Mouse (Mus musculus): ENCODE data around the gene Cfap97d1.
"Not testable (repeated sequence)": the region's sequence is repeated elsewhere in the genome, so short reads cannot be mapped to it uniquely, and the experiment has no call there.

Cfap97d1 gene

DNA sequence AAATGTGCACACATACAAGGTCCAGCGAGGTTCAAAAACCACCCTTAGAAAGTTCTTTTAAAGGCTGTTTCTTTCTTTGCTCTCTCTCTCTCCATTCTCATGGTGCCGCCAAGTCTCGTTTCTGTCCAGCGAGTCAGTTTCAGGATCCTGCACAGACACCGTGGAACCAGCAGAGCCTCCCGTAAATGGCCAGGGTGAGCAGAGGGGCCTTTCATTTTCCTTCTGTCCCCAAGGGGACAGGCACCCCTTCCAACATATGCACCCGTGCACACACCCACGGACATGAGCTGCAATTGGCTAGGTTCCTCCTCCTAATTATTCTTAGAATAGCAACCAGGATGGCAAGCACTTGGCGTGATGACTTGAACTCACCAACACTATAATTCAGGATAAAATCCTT is 10.6 kb upstream of the Cfap97d1 start:
- DNase-seq (ENCODE audit: low read depth): no peak

DNA sequence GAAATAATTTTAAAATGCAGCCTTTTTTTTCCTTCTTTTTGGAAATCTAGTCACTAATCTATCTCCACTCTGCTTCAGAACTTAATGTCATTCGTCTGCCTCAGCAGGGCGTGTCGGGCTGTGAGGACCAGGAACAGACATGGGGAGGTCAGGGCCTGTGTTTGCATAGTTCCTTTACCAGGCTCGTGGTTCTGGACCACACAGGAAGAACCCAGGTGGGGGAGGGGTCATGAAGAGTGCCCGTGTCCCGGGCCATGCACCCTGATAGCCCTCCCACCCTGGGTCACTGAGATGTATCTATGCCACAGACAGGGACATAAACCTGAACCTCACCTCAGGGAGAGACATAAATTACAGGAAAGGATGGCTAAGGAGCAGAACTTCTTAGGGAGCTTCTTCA is 9.9 kb upstream of the Cfap97d1 start:
- no peak for DNase-seq (ENCODE audit: low read depth)

DNA sequence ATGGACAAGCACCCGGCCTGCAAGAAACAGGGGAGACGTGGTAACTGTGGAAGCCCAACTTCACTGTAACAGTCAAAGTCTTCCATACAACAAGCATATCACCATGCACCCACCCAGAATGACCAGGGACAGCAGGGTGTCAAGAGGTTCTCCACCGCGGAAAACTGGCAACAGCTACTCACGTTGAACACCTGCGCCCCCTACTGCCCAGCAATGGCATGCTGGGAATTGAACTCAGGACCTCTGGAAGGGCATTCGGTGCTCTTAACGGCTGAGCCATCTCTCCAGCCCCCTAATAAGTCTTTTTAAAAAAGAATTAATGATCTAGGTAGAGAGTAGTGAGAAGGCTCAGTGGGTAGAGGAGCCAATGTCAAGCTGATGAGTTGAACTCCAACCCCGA is 9.2 kb upstream of the Cfap97d1 start:
- no peak for DNase-seq (ENCODE audit: low read depth)

DNA sequence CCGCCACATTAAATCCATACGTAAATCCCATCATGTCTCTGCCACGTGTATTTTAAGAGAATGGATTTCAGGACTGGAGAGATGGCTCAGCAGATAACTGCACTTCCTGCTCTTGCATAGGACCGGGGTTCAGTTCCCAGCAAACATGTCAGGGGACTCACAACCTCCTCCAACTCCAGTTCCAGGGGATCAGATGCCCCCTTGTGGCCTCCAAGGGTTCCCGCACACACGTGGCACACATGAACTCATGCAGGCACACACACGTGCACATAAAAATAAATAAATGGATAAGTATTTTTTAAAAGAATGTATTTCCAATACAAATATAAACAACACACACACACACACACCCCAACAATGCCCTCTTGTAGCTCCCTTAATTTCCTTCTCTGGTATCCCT is 7.1 kb upstream of the Cfap97d1 start:
- no peak for DNase-seq (ENCODE audit: low read depth)

DNA sequence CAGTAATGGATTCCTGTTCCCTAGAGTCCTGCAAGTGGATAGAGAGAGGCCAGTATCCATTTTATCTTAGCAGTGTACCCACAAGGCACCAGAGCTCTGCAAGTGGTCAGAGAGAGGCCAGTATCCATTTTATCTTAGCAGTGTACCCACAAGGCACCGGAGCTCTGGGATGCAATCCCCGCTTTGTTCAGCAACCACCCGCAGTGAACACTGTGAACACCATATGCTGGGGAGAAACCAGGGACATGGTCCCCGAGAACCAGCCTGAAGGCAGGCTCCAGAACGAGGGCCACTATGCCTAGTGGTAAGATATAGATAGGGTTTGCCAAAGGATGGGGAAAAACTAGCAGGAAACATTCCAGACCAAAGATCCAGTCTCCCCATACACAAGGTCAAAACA is 4.9 kb upstream of the Cfap97d1 start:
- DNase-seq (ENCODE audit: low read depth): no peak

DNA sequence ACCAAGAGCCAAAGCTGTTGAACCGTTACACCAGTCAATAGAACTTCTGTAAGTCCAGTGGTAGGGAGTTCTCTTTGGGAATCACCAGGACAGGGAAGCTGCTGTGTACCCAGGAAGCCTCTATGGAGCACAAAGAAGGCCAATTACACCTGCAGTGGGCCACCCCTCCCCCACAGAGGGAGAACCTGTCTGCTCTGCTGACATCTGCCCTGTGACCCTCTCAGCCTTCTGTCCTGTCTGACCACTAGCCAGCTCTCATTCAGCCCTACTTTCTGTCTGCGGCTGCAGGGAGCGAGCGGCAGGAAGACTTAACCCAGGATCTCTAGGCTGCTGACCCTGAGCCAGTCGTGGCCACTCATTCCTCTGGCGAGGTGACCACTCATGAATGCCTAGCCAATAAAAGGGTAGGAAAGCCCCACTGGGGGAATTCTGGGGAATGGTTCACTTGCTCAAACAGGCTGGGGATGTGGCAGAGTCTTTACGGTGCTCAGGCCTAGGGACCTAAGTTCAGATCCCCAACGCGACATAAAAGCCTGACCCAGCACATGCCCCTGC is 3.4 kb upstream of the Cfap97d1 start:
- DNase-seq (ENCODE audit: low read depth): no peak

DNA sequence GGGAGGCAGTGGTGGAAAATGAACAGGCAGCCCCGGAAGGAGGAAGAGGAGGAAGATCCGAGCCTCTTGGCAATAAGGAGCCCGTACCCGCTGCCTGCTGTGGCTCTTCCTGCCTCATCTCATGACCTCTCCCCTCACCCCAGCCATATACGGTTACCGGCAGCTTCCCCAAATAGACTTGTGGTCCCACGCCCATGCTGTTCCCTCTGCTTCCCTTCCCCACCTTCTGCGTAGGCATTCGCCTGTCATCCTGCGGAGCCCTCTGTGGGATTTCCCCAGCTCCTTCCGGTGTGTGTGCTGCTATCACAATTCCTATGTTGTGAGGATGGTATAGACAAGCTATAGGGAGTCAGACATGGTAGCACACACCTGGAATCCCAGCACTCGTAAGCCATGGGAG is 2.2 kb upstream of the Cfap97d1 start:
- DNase-seq (ENCODE audit: low read depth): no peak

DNA sequence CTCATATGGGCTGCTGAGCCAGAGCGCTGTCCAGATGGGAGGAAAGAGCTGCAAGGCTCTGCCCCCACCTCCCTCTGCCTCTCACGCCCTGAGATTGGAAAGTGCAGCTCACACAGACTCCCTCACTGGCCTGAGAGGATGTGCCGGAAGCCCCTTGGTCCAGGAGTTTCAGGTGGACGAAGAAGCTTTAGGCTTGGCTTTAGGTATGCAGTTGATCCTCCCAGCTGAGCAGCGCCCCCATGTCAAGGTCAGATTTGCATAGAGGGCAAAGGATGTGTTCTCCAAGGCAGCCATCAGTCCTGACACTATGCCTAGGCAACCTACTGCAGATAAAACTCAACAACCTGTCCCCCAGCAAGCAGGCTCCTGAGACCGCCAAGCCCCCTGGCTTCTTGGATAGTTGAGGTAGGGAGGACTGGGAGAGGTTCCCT is 1.1 kb upstream of the Cfap97d1 start:
- DNase-seq (ENCODE audit: low read depth): no peak

DNA sequence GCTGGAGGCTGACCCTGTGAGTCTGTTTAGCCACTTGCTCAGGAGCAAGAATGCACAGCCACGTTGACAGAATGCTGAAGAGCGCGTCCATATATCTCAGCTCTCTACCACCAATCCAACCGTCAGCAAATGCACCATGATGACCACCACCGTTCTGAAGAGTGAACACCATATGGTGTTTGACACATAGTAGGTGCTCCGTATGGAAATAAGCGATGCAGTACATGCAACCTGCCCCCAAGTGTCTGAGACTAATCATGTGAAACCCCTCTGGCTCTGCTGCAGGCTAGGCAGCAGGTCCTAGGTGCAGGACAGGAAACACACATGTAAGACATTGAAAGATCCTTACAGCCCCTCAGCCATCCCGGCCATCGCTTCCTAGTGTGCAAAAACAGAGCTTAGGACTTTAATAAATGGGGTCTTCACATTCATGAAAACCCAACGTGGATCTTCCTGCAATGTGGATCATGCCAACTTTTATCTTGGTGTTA is 603 bp upstream of the Cfap97d1 start:
- no peak for DNase-seq (ENCODE audit: low read depth)

DNA sequence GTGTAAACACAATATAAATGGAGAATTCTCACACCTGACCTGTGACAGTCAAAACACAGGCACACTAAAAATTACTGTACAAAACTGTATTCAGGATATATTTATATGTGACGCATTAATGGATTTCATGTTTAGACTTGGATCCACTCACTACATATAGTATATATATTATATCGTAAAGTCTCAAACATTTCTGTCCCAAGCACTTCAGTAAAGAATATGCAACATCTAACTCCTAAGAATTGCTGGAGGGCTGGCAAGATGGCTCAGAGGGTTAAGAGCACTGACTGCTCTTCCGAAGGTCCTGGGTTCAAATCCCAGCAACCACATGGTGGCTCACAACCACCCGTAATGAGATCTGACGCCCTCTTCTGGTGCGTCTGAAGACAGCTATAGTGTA is 1.4 kb downstream of the Cfap97d1 start:
- DNase-seq (ENCODE audit: low read depth): not testable (repeated sequence)

DNA sequence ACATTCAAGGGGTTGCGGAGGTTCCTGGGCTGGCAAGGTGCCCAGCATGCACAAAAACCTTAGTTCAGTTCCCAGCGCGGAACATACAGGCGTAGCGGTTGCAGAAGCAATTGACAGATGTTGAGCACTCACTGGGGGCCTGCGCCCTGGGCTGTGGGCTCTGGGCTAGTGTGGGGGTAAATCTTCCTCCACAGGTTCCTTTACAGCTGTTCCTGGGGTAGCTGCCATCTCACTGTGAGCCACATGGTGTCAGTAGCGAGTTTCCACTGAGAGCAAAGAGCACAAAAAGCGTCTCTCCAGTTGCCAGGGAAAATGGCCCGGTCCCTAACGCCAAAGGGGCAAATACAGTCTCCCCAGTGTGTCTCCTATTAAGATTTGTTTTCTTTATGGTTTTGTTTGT is 1.9 kb downstream of the Cfap97d1 start:
- peak; percentile 65 for DNase-seq (ENCODE audit: low read depth)

DNA sequence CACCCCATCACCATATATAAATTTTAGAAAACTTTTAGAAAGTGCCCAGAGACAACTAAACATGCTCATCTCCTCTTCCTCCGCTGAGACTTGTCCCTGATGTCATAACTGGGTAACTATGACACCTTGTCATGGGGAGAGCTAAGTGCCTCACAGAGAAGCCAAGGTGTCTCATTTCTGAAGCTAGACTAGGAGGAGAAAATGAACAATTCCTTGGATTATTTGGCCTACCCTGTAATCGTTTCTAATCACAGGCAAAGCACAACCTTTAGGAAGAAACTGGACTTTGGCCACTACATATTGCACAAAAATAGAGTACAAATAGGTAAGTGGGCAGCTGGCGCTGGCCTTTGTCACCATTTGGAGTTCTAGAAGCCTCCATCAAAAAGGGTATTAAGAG is 2.8 kb downstream of the Cfap97d1 start, which contains the start of gene Dusp3:
Dusp3 (minus strand) TSS at position 101 of the 400 bp plus-strand sequence.
- DNase-seq (ENCODE audit: low read depth): no peak

DNA sequence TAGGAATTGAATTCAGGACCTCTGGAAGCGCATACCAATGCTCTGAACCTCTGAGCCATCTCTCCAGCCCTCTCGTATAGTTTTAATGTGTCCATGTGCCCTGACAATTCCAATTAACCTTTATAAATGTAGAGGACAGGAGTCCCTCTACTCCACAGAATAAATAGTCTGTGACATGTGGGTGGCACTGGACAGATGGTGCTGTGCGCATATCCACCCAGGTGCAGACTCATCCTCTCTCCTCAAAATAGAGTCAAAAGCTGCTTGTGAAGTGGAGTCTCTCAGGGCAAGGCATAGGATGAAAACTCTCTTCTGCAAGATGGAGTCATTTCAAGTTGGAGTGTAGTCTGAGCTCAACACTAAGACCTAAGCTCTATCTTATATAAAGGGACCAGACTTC is 6.2 kb downstream of the Cfap97d1 start:
- DNase-seq (ENCODE audit: low read depth): no peak

DNA sequence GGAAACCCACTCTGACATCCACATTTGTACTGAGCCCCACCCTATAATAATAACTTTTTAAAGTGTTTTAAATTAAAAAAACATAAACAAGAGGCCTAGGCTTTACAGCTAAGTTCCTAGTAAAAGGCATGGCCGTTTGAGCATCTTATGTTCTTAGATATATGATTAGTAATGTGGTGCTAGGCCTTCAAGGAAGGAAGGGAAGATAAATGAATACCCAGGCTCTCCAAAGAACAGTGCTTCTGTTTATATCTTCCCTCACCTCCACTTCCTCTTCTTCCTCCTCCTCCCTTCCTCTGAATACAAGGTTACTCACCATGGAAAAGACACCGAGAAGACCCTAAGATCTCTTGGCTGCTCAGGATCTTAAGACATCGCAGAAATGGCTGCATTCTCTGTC is 7.7 kb downstream of the Cfap97d1 start:
- no peak for DNase-seq (ENCODE audit: low read depth)

DNA sequence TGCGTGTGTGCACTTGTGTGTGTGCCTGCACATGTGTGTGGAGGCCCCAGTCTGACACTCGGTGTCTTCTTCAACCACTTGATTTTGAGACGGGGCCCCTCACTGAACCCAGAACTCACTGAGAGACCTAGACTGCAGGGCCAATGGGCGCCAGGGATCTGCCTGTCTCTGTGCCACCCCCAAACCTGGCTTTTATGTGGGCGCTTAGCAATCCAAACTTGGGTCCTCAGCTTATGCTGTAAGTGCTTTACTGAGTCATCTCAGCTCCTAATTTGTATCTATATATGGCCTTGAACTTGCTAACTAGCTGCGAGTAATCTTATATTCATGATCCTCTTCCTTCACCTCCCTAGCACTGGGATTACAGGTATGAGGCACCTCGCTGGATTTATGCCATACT is 8.3 kb downstream of the Cfap97d1 start:
- no peak for DNase-seq (ENCODE audit: low read depth)

DNA sequence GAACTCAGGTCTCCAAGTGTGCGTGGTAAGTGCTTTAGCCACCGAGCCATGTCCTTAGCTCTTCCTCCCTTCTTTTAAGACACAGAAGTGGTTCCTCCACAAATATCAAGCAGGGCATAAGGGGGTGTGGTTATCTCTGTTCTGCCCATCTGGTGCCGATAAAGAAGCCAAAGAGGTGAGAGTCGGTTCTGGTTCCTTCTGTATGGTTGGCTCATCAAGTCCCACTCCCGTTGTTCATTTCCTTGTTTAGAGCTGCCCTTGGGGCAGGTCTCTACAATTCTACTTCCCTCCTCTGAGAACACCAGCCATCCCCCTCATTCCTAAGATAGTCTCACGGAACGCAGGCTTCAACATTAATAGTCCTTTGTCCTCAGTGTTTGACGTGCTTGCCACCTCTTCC is 10.0 kb downstream of the Cfap97d1 start:
- DNase-seq (ENCODE audit: low read depth): peak; percentile 60

DNA sequence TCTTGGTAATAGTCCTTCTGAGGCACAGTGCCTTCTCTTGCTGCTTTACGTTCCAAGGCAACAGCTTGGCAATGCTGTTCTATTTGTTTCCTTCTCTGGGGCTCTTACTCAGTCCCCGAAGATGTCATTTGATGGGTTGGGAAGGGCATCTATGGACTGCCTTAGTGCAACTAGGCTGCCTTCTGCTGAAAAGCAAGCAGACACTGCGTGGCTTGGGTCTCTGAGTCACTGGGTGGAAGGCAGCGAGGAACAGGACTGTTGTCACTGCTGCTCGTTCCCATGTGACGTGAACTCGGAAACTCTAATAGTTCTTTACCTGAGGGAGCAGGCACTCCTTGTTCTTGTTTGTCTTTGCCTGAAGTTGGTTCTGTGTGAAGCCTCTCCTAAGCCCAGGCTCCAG is 11.9 kb downstream of the Cfap97d1 start:
- no peak for DNase-seq (ENCODE audit: low read depth)

DNA sequence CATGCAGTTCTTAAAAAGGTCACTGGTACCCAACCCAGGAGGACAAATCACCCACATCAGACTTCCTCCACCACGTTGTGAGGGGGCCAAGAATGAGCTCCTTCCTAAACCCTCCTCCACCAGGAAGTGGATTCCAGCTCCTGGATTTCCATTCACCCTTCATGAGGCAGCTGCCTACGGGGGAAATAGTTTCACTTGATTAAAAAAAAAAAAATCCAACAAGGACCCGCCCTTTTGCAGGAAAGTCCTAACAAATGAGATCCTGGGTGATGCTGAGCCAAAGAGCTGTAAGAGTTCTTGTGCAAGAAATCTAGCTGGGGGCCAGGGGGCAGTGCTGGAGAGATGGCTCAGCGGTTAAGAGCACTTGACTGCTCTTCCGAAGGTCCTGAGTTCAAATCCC is 14.2 kb downstream of the Cfap97d1 start:
- DNase-seq (ENCODE audit: low read depth): no peak

DNA sequence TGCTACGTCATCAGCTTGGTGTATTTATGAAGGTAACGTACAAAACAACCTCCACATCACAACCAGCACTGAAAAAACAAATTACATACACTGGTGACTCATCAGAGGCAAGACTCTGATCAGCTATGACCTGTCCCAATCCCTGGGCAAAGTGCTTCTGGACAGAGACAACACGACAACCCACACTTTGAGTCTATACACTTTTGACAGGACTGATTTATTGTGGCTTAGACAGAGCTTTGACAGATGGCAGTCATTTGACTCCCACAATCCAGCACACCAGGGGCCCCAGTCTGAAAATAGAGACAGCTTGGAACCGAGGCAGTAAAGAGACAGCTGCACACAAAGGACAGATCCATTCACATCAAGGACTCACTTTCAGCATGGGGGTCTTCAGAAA is 15.4 kb downstream of the Cfap97d1 start:
- no peak for DNase-seq (ENCODE audit: low read depth)

DNA sequence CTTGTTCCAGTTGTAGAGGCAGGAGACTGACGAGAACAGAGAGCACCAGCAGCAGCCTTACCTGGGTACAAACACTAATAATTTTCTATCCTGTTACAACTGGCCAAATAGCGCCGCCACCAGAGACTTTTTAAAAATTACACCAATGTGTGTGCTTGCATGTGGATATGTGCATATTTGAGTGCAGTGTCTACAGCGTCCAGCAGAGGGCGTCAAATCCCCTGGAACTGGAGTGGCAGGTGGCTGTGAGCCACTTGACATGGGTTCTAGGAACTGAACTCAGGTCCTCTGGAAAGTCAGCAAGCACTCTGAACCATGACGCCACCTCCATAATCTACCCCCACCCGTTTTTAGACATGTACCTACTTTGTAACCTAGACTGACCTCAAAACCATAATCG is 20.2 kb downstream of the Cfap97d1 start:
- DNase-seq (ENCODE audit: low read depth): no peak

DNA sequence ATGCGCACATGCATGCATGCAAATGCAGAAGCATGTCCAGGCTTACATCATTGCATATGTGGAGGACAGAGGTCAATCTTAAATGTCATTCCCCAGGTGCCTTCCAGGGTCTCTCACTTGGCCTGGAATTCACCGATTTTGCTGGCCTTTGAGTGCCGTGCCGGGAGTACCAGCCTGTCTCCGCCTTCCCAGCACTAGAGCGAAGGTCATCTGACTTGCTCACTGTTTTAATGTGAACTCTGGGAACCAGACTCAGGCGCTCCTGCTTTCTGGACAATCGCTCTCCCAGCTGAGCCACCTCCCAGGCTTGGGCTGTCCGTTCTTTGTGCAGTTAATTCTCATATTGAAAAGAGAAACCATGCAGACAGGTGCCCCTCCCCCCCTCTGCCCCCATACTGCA is 22.2 kb downstream of the Cfap97d1 start:
- DNase-seq (ENCODE audit: low read depth): no peak

DNA sequence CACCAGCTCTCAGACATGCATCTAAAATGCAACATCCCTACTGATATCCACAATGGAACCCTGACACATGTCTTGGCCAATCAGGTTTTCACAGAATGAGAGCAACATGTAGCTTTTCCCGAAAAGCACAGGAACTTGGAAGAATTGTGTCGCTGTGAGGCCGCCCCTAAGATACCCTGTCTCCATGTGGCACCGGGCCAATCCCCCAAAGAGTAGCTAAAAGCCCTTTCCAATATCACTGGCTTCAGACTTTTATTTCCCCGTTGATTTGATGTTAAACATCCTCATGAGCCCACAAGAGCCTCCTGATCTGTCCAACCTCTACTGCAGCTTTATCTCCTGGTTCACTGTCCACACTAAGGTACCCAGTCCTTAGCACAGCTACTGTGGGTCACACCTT is 22.6 kb downstream of the Cfap97d1 start:
- no peak for DNase-seq (ENCODE audit: low read depth)

DNA sequence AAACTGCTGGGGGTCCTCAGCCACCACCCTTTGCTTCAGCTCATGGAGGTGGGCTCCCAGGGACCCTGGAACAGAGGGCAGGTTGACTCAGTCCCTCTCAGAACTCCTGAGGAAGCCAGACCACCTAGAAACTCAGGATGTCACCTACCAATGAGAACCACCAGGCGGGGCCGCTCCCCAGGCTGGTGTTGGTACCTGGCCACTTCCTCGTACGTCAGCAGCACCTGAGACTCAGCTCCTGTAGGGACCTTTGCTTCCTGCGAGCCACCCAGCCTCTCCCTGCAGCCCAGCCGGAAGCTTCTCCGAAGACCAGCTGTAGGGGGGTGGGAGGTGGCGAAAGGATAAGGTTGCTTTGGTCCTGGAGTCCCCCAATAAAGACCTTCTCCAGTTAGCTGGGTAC is 24.3 kb downstream of the Cfap97d1 start:
- DNase-seq (ENCODE audit: low read depth): no peak

DNA sequence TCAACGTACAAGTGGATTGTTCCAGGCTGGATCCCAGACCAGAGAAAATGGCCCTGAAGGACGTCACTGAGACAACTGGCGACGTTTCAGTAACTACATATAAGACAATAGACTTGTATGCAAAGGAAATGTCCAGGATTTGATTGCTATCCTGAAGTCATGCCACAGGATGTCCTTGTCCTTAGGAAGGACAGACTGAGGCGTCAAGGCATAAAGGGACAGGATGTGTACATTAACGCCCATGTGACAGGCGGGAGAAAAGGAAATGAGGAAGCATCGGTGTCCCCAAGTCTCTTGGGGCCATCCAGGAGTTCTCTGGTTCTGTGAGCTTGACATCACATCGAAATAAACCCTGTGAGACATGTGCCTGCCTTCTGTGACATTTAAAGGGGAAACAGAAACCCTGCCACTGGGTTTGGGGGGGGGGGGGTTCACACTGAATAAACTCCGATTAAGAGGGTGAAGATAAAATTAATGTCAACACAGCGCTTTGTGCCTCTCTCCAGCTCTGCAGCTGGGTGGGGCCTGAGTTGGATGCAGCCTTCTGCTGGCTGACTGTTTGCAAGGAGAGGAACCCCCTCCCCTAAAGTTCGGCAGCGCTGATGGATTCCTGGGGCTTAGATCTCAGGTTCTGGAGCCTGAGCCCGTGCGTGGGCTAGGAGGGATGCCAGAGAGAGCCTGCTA is 25.0 kb downstream of the Cfap97d1 start:
- DNase-seq (ENCODE audit: low read depth): no peak
